ENCODE assay signal across 29 mouse cellular contexts in the genomic region with DNA sequence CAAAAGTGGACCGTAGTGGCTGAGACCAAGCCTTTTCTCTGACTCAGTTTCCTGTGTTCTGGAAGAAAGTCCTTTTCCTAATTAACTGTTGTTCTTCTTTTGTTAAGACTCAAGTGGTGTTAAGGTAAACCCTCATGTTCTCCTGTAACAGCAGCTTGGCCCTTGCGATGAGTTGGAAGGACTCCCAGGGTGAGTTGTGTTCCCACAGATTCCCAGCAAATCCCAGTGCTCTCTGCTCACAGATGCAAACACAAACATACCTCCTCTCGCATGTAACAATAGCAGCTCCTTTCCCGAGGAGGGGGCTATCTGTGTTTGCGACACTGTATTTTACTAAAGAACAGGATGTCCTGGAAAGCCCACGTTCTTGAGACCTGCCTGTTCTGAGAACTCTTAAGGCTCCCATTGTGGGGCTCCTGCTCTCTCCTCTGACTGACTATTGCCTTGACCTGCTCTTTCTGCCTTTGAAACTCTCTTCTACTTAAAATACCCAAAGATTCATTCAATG.
A peak's percentile ranks its signal among the peaks of the same experiment; 100 is the strongest.
DNase-seq lines count a peak whose midpoint lies in the region; ATAC-seq and TF ChIP-seq lines count a peak whose summit lies in the region.
"Had no signal": no experiment of that assay in that cellular context is flagged by ENCODE, and none has a peak within 500 bp of the region (broad histone marks: within the 10 kb centered on the region; RNA-seq: fewer than 3 reads in every experiment).

No protein-coding gene starts in this region.

- H3K9ac ChIP-seq in heart, postnatal 0 days (replicated peaks; ENCODE audit: low read depth, low read length): no peak overlapping the region
- no peak overlapping the region for H3K9ac ChIP-seq in heart, embryonic 11.5 days (ENCODE audit: low read depth, low read length)
- H3K9ac ChIP-seq: embryonic facial prominence, embryonic 15.5 days; hindbrain, embryonic 14.5 days; limb, embryonic 12.5 days; liver, embryonic 12.5 days; liver, postnatal 0 days; midbrain, embryonic 15.5 days had no signal

- peak; percentile 56 for DNase-seq in adrenal gland, postnatal 10 days
- DNase-seq in adrenal gland, adult 18-20 months (ENCODE audit: low spot score in 2 of 2): no peak
- DNase-seq in heart, postnatal 0 days (ENCODE audit: low spot score): no peak
- DNase-seq in NIH3T3 (ENCODE audit: low read depth): peak; percentile 19
- DNase-seq in fibroblast of lung, adult 2 months (ENCODE audit: low read depth): peak; percentile 45
- DNase-seq in frontal cortex, postnatal 36 days (ENCODE audit: low spot score in 2 of 2): no peak
- DNase-seq: adrenal gland, adult 8-10 months; cerebellum, adult 18-20 months; cerebellum, postnatal 10 days; gastrocnemius, postnatal 10 days; kidney, adult 2 months; kidney, postnatal 36 days; liver, postnatal 0 days; lung, postnatal 14 days; right cerebral cortex, adult 18-20 months; right cerebral cortex, postnatal 4 days; thymus, postnatal 4 days had no signal

- no peaks in the 10 kb centered on the region for H3K36me3 ChIP-seq in heart, postnatal 0 days (replicated peaks; ENCODE audit: control insufficient read depth, insufficient read depth, low read length)
- no peaks in the 10 kb centered on the region for H3K36me3 ChIP-seq in heart, embryonic 11.5 days (ENCODE audit: control insufficient read depth, insufficient read depth, low read length)
- H3K36me3 ChIP-seq: embryonic facial prominence, embryonic 15.5 days; heart, embryonic 10.5 days; limb, embryonic 12.5 days; liver, embryonic 12.5 days; midbrain, embryonic 10.5 days; midbrain, embryonic 15.5 days had no signal

- no peak overlapping the region for H3K4me2 ChIP-seq in heart, postnatal 0 days (ENCODE audit: low read depth, low read length)
- H3K4me2 ChIP-seq in heart, embryonic 11.5 days: no peak overlapping the region
- H3K4me2 ChIP-seq: embryonic facial prominence, embryonic 15.5 days; hindbrain, embryonic 14.5 days; limb, embryonic 12.5 days; liver, embryonic 12.5 days; midbrain, embryonic 15.5 days had no signal

- ATAC-seq in heart, postnatal 0 days (ENCODE audit: insufficient read depth, low read depth): peak; percentile 44; the same call in 1 of the 2 replicates
- ATAC-seq in heart, embryonic 11.5 days (replicated peaks; ENCODE audit: insufficient number of reproducible peaks, low FRiP score, low TSS enrichment): no peak
- ATAC-seq: forebrain, embryonic 14.5 days; inflammation-experienced regulatory T-cells, adult 6 months; liver, embryonic 12.5 days; liver, postnatal 0 days; midbrain, embryonic 15.5 days had no signal

- no peak overlapping the region for H3K4me3 ChIP-seq in heart, postnatal 0 days (ENCODE audit: low read depth, low read length)
- H3K4me3 ChIP-seq in heart, embryonic 11.5 days (ENCODE audit: low read depth, low read length): no peak overlapping the region
- H3K4me3 ChIP-seq: embryonic facial prominence, embryonic 15.5 days; heart, embryonic 10.5 days; layer of hippocampus, adult 2 months; left cerebral cortex, adult 2 months; limb, embryonic 12.5 days; liver, embryonic 12.5 days; midbrain, embryonic 10.5 days; midbrain, embryonic 15.5 days had no signal

- H3K9me3 ChIP-seq in heart, postnatal 0 days (replicated peaks; ENCODE audit: control insufficient read depth, low read length): no peaks in the 10 kb centered on the region
- no peaks in the 10 kb centered on the region for H3K9me3 ChIP-seq in heart, embryonic 11.5 days (replicated peaks; ENCODE audit: control insufficient read depth, low read length)
- H3K9me3 ChIP-seq: embryonic facial prominence, embryonic 15.5 days; heart, embryonic 10.5 days; limb, embryonic 12.5 days; liver, embryonic 12.5 days; midbrain, embryonic 10.5 days; midbrain, embryonic 15.5 days had no signal

- no peaks in the 10 kb centered on the region for H3K27me3 ChIP-seq in heart, postnatal 0 days (ENCODE audit: control insufficient read depth, insufficient read depth, low read length)
- no peaks in the 10 kb centered on the region for H3K27me3 ChIP-seq in heart, embryonic 11.5 days (ENCODE audit: control insufficient read depth, insufficient read depth, low read length)
- H3K27me3 ChIP-seq: embryonic facial prominence, embryonic 15.5 days; limb, embryonic 12.5 days; liver, embryonic 12.5 days; midbrain, embryonic 15.5 days had no signal

- 60% methylated on average over 6 of the region's 6 CpGs for WGBS in heart, postnatal 0 days
- WGBS in heart, embryonic 11.5 days (ENCODE audit: insufficient replicate concordance): 64% methylated on average over 6 of the region's 6 CpGs

- no peak for TF ChIP-seq CTCF in heart, postnatal 0 days (IDR thresholded peaks at IDR 0.05; ENCODE audit: low read depth)

- H3K27ac ChIP-seq in heart, postnatal 0 days (ENCODE audit: low read depth): no peak overlapping the region
- no peak overlapping the region for H3K27ac ChIP-seq in heart, embryonic 11.5 days (ENCODE audit: low read depth, low read length)
- H3K27ac ChIP-seq: embryonic facial prominence, embryonic 15.5 days; heart, embryonic 10.5 days; hindbrain, embryonic 14.5 days; layer of hippocampus, adult 2 months; left cerebral cortex, adult 2 months; limb, embryonic 12.5 days; liver, embryonic 12.5 days; midbrain, embryonic 10.5 days; midbrain, embryonic 15.5 days had no signal

- no peak; the same call in 1 of the 2 replicates for TF ChIP-seq EP300 in heart, postnatal 0 days (IDR thresholded peaks at IDR 0.05; ENCODE audit: low read depth)

- no peaks in the 10 kb centered on the region for H3K4me1 ChIP-seq in heart, postnatal 0 days (ENCODE audit: control insufficient read depth, insufficient read depth)
- H3K4me1 ChIP-seq in heart, embryonic 11.5 days (ENCODE audit: control insufficient read depth, insufficient read depth, low read length): no peaks in the 10 kb centered on the region
- H3K4me1 ChIP-seq: embryonic facial prominence, embryonic 15.5 days; heart, embryonic 10.5 days; limb, embryonic 12.5 days; midbrain, embryonic 10.5 days; midbrain, embryonic 15.5 days had no signal

Comparison
In these comparisons a context has a peak if more than half of its experiments do, and no peak if none do; other contexts are left out.
1. DNase-seq: peak in adrenal gland, postnatal 10 days (single experiment), NIH3T3 (single experiment) and fibroblast of lung, adult 2 months (single experiment); none in adrenal gland, adult 18-20 months (0 of 2), heart, postnatal 0 days (single experiment) and frontal cortex, postnatal 36 days (0 of 2).